Mouse (Mus musculus): ENCODE results near the gene Lnx2.

Lnx2 gene

GRCm38 (mm10) chr5:147023245-147023970, 53.0 kb downstream of the Lnx2 start:
- in situ Hi-C loops (cut with MboI, MseI): loop anchor here (10.0 kb wide), 1 partner anchor 1241 kb away; no protein-coding TSS in a partner anchor

GRCm38 (mm10) chr5:147021546-147022265, 54.7 kb downstream of the Lnx2 start:
- in situ Hi-C loops (cut with MboI, MseI): loop anchor here (10.0 kb wide), 1 partner anchor 1243 kb away; no protein-coding TSS in a partner anchor

- in situ Hi-C loops (cut with MboI, MseI): loop anchor here (10.0 kb wide), 1 partner anchor 1244 kb away; no protein-coding TSS in a partner anchor
Measured at GRCm38 (mm10) chr5:147020579-147020978, 55.8 kb downstream of the Lnx2 start.

DNA sequence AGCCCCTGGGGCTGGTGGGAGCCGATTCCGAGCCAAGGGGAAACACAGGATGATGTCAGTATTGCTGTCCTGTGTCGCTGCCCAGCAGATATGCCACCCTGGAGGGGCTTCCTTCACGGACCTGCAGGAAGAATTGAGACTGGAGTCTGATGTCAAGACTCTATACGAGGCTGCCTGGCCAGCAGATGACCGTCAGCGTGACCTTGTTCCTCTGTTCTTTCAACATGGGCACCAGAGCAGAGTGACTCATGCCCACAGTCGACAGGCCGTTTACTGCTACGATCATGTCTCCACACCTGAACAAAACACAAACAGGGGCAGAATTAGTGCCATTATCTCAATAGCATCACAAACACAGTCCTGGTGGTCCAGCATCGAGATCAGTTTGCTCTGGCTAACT, 57.6 kb downstream of the Lnx2 start:
- in situ Hi-C loops (cut with MboI, MseI): no loop called here

GRCm38 (mm10) chr5:147017526-147017925, 58.9 kb downstream of the Lnx2 start:
- in situ Hi-C loops (cut with MboI, MseI): no loop called here

- in situ Hi-C loops (cut with MboI, MseI): no loop called here
Measured at GRCm38 (mm10) chr5:147016622-147017021, 59.8 kb downstream of the Lnx2 start.

DNA sequence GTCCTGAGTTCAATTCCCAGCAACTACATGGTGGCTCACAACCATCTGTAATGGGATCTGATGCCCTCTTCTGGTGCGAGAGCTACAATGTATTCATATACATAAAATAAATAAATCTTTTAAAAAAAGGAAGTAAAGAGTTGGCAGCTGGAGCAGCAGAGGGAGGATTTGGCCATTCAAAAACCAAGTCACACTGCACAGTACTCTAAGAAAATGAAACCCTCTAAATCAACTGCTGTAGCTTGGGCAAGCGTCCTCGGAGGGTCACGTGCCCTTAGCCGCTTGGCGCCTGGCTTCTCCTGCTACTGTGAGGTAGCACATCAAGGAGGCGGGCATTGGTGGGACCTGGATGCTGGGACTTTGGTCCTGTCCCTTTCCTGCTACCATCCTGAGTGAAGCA, 61.2 kb downstream of the Lnx2 start:
- in situ Hi-C loops (cut with MboI, MseI): no loop called here

DNA sequence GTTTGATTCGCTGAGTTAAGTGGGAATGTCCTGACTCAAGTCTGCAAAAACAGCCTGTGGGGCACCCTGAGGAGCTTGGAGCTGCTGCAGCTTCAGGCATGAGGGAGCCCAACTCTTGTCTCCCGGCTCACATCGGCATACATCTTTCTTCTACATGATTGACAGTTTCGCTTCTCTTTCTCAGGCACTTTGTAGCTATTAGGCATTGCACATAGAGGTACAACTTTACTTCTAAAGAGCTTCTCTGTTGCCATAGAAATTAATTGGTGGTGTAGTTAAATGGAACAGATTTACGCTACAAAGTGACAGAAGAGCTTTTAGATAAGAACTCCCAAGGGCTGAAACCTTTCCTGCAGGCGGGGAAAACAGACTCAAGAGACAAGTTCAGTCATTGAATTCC, 62.5 kb downstream of the Lnx2 start:
- in situ Hi-C loops (cut with MboI, MseI): no loop called here

DNA sequence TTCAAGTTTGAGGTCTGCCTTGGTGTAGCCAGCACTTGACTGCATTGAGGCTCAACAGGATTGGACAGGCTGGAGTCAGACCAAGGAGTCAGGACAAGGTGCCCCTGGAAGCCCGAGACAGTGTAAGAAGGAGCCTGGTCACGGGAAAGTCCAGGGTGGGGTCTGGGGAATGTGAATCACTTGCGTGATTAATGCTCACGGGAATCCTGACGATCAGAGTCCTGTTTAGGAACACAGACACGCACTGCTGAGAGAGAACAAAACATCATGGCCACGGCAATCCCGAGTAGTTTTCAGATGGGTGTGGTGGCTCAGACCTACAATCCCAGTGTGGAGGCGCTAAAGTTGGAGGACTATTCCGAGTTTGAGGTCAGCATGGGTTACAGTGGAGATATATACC, 65.1 kb downstream of the Lnx2 start:
- in situ Hi-C loops (cut with MboI, MseI): no loop called here

DNA sequence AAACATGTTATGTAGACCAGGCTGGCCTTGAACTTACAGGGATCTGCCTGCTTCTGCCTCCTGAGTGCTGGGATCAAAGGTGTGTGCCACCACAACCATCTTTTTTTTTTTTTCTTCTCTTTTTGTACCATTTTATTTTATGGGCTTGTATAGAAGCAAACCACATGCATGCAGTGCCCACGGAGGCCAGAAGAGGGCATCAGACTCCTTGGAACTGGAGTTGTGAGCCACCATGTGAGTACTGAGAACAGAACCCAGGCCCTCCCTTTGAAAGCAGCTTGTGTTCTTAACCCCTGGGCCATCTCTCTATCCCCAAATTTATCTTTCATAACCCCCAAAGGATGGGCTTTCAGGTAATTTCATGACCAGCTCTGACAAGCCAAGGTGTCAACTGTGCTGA, 73.1 kb downstream of the Lnx2 start:
- in situ Hi-C loops (cut with MboI, MseI): no loop called here

GRCm38 (mm10) chr5:147001312-147001711, 75.1 kb downstream of the Lnx2 start:
- in situ Hi-C loops (cut with MboI, MseI): no loop called here

DNA sequence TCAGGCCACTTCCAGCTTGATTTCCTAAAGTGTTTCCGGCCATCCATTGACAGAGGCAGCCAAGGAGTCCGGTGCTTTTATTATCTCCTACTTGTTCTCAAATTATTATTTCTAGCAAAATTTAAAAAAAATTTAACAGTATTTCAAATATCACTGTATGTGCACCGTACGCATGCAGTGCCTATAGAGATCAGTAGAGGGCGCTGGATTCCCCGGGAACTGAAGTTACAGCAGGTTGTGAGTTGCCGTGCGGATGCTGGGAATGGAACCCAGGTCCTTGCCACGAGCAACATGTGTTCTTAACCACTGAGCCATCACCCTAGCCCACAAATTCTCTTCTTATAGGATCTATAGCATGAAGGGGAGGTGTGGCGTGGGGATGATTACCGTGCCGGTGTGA, 77.6 kb downstream of the Lnx2 start:
- in situ Hi-C loops (cut with MboI, MseI): no loop called here

DNA sequence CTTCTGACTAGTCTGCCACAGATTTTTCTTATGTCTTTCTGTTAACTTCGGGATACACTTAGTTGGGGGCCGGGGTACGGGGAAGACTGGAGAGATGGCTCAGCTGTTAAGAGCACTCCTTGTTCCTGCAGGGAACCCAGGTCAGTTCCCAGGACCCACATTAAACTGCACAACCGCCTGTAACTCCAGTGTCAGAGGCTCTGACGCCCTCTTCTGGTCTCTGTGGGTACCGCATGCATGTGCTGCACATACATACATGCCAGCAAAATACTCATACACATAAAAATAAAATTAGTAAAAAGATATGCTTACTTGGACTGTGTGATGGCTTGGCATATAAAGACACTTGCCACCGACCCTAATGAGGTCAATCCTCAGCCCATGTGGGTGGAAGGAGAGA, 79.6 kb downstream of the Lnx2 start:
- in situ Hi-C loops (cut with MboI, MseI): no loop called here

DNA sequence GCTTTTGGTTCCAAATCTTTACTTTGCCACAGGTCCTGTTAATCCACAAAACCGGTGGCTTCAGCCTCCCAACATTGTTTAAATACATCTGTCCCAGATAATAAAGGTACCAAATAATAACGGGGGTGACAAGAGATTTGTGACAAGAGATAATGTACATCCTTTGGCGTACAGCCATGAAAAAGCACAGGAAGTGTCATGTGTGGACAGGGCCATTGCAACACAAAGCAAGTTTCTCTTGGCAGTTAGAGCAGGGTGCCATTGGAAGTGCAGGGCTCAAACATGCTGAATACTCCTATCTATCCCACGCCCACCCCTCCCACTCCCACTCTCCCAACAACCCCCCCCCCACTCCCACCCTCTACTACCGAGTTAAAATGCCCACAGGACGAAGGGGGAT, 81.4 kb downstream of the Lnx2 start:
- in situ Hi-C loops (cut with MboI, MseI): no loop called here

DNA sequence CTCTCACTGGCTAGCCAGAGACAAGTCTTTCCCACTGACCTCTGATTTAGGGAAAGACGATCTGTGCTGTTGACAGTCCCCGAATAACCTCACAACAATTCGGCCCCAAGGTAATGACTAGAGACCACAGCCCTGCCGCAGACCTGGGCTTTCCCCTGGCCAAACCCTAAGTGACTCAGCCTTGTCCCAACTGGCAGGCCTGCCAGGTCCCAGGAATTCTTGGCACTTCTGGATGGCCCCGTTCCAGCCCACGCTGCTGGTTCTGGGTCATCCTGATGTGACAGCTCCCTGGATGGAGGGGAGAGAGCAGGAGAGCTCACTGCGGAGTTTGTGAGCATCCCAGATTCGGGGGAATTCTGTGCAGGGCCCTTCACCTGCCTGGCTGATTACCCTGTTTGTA, 82.9 kb downstream of the Lnx2 start:
- in situ Hi-C loops (cut with MboI, MseI): no loop called here

DNA sequence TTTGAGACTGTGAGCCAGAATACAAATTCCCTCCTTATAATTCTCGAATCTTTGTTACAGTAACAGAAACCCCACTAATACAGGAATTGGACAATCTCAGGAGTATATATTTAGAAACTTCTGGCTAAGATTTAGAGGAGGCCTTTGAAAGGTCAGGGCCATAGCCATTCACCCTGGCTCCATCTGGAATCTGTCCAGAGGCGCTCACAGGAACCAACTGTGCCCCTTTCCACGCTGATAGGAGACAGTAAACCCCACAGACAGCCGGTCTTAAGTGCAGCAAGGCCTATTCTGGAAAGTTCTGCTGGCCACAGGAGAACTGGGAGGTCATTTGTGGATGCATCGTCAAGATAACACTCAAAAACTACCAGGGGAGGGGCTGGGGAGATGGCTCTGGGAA, 87.3 kb downstream of the Lnx2 start:
- in situ Hi-C loops (cut with MboI, MseI): no loop called here

DNA sequence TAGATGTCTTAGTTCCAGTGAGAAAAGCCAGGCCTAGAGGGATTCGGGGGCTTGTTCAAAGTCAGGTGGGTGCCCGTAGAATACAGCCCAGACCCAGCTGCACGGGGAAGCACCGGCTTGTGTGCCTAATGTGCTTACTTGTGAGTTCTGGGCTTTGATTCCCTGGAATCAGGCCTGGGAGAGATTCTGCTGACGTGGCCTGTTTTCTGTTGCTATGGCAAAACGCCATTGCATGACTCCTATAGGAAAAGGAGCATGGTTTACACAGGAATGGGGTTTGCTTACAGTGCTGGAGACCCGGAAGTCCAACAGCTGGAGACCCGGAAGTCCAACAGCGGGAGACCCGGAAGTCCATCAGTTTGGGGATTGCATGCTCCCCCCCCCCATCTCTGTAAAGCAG, 88.8 kb downstream of the Lnx2 start:
- in situ Hi-C loops (cut with MboI, MseI): no loop called here

DNA sequence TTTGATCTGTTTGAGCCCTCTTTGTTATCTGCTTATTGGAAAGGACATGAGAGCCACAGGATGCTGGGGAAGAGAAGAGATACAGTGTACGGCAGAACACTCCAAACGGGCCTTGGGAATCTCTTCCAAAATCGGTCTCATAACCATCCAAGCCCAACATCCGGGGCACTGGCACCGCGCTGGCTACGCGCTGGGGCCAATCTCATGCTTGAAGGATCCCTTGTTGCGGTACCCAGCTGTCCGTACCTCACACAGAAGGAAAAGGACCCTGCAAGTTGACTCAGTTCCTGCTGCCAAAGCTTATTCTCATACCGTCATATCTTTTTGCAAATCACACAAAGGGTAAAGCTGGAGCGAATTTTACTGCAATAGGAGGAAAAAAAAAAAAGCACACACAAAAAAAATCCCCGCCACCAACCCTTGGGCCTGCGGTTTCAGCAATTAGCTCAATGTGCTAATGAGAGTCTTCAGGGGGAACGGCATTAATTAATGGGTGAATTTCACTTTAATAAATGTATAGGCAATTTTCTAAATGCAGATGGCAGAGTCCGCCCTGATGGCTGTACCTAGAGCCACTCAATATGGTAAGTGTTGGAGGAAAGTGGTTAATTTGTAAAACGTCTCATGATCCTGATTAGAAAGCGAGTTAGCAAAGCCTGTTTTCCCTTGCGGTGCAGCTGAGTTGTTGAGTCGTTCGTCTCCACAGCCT, 90.5 kb downstream of the Lnx2 start:
- in situ Hi-C loops (cut with MboI, MseI): no loop called here

DNA sequence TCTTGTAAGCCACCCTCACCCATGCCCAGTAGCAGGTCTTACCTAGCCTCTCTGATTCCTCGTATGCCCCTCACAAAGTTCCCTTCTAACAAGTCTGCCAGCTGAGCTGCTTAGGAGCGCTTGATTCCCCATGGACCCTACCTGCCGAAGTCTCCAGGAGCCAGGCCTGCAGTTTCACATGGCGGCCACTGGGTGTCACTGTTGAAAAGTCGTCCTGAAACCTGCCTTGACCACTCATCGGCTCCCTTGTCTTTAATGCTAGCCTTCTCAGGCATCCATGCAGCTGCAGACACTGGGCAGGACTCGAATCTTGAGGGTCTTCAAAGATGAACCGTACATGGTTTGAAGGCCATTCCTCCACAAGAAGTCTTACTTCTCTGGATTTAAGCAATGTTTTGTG, 93.2 kb downstream of the Lnx2 start:
- in situ Hi-C loops (cut with MboI, MseI): loop anchor here (5.0 kb wide), 1 partner anchor 244 kb away; no protein-coding TSS in a partner anchor

GRCm38 (mm10) chr5:146981376-146981775, 95.0 kb downstream of the Lnx2 start:
- in situ Hi-C loops (cut with MboI, MseI): loop anchor here (5.0 kb wide), 1 partner anchor 246 kb away; no protein-coding TSS in a partner anchor

DNA sequence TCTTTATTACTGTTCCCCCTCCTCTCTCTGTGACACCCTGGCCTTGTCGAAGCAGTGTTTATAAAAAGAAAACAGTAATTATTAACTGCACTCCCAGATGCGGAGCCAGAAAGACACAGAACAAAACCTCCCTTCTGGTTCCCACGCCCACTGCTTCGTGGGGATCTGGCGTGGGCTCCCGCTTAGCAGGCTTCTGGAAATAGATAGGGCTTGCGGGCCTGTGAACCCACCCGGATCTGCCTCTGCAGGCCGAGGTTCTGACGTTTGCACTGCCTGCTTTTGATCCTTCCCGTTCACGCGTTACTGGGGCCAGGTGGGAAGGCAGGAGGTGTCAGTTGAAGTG, 101.6 kb downstream of the Lnx2 start:
- in situ Hi-C loops (cut with MboI, MseI): no loop called here
